Mouse (Mus musculus): ENCODE data around the gene Pdlim4. TPM values are rescaled to one million over a fixed set of nuclear protein-coding genes. Genes with fewer than 3 reads are reported as not detected.

Pdlim4 gene
- polyA plus RNA-seq, 1 experiment from 2014 or later: 63.7 TPM

GRCm38 (mm10) chr11:54082725-54083124 is 13.9 kb upstream of the Pdlim4 start:
- Histone ChIP-seq H3K4me2 (ENCODE audit: low read depth, low read length) (no peak overlapping the region), H3K4me1 (ENCODE audit: control insufficient read depth, insufficient read depth, low read length) (no peaks in the 10 kb centered on the region), H3K9ac (ENCODE audit: low read length) (no peak overlapping the region), H3K36me3 (ENCODE audit: control insufficient read depth, insufficient read depth, low read length) (no peaks in the 10 kb centered on the region), H3K27me3 (ENCODE audit: control insufficient read depth, insufficient read depth, low read length) (no peaks in the 10 kb centered on the region), H3K4me3 (replicated peaks; ENCODE audit: low read length) (no peak overlapping the region), H3K9me3 (replicated peaks; ENCODE audit: control insufficient read depth, low read length) (no peaks in the 10 kb centered on the region), H3K27ac (ENCODE audit: low read length) (no peak overlapping the region)
- WGBS: 88% methylated on average over 5 of the region's 5 CpGs
- ATAC-seq (ENCODE audit: insufficient read depth, low FRiP score): no peak

- Histone ChIP-seq H3K9me3 (replicated peaks; ENCODE audit: control insufficient read depth, low read length) (no peaks in the 10 kb centered on the region), H3K4me3 (replicated peaks; ENCODE audit: low read length) (no peak overlapping the region), H3K4me1 (ENCODE audit: control insufficient read depth, insufficient read depth, low read length) (no peaks in the 10 kb centered on the region), H3K36me3 (ENCODE audit: control insufficient read depth, insufficient read depth, low read length) (no peaks in the 10 kb centered on the region), H3K27me3 (ENCODE audit: control insufficient read depth, insufficient read depth, low read length) (no peaks in the 10 kb centered on the region), H3K9ac (ENCODE audit: low read length) (no peak overlapping the region), H3K4me2 (ENCODE audit: low read depth, low read length) (no peak overlapping the region), H3K27ac (ENCODE audit: low read length) (peak overlapping the region; percentile 49)
- peak; percentile 77; the same call in 1 of the 2 replicates for ATAC-seq (ENCODE audit: insufficient read depth, low FRiP score)
- 29% methylated on average over 7 of the region's 7 CpGs for WGBS
Measured at GRCm38 (mm10) chr11:54080435-54080834, 11.6 kb upstream of the Pdlim4 start.

- Histone ChIP-seq H3K4me2 (ENCODE audit: low read depth, low read length) (no peak overlapping the region), H3K4me3 (replicated peaks; ENCODE audit: low read length) (no peak overlapping the region), H3K4me1 (ENCODE audit: control insufficient read depth, insufficient read depth, low read length) (peaks cover 21% of the 10 kb centered on the region), H3K27me3 (ENCODE audit: control insufficient read depth, insufficient read depth, low read length) (no peaks in the 10 kb centered on the region), H3K27ac (ENCODE audit: low read length) (no peak overlapping the region), H3K9ac (ENCODE audit: low read length) (no peak overlapping the region), H3K36me3 (ENCODE audit: control insufficient read depth, insufficient read depth, low read length) (no peaks in the 10 kb centered on the region), H3K9me3 (replicated peaks; ENCODE audit: control insufficient read depth, low read length) (no peaks in the 10 kb centered on the region)
- ATAC-seq (ENCODE audit: insufficient read depth, low FRiP score): no peak
- 93% methylated on average over 1 of the region's 1 CpGs for WGBS
Measured at GRCm38 (mm10) chr11:54076101-54076500, 7.3 kb upstream of the Pdlim4 start.

- no peak overlapping the region for H3K4me3 ChIP-seq (replicated peaks; ENCODE audit: low read length)
- WGBS: 79% methylated on average over 6 of the region's 6 CpGs
- H3K27me3 ChIP-seq (ENCODE audit: control insufficient read depth, insufficient read depth, low read length): no peaks in the 10 kb centered on the region
- no peak overlapping the region for H3K9ac ChIP-seq (ENCODE audit: low read length)
- H3K4me1 ChIP-seq (ENCODE audit: control insufficient read depth, insufficient read depth, low read length): peaks cover 21% of the 10 kb centered on the region
- no peaks in the 10 kb centered on the region for H3K9me3 ChIP-seq (replicated peaks; ENCODE audit: control insufficient read depth, low read length)
- no peak overlapping the region for H3K27ac ChIP-seq (ENCODE audit: low read length)
- no peaks in the 10 kb centered on the region for H3K36me3 ChIP-seq (ENCODE audit: control insufficient read depth, insufficient read depth, low read length)
- ATAC-seq (ENCODE audit: insufficient read depth, low FRiP score): no peak
- H3K4me2 ChIP-seq (ENCODE audit: low read depth, low read length): no peak overlapping the region
Measured at GRCm38 (mm10) chr11:54075353-54075752, 6.5 kb upstream of the Pdlim4 start.

- no peaks in the 10 kb centered on the region for H3K9me3 ChIP-seq (replicated peaks; ENCODE audit: control insufficient read depth, low read length)
- H3K4me2 ChIP-seq (ENCODE audit: low read depth, low read length): no peak overlapping the region
- H3K27me3 ChIP-seq (ENCODE audit: control insufficient read depth, insufficient read depth, low read length): no peaks in the 10 kb centered on the region
- peak; percentile 27; the same call in 1 of the 2 replicates for ATAC-seq (ENCODE audit: insufficient read depth, low FRiP score)
- no peak overlapping the region for H3K27ac ChIP-seq (ENCODE audit: low read length)
- no peak overlapping the region for H3K9ac ChIP-seq (ENCODE audit: low read length)
- no peaks in the 10 kb centered on the region for H3K36me3 ChIP-seq (ENCODE audit: control insufficient read depth, insufficient read depth, low read length)
- H3K4me3 ChIP-seq (replicated peaks; ENCODE audit: low read length): no peak overlapping the region
- 46% methylated on average over 4 of the region's 4 CpGs for WGBS
- H3K4me1 ChIP-seq (ENCODE audit: control insufficient read depth, insufficient read depth, low read length): peaks cover 25% of the 10 kb centered on the region
Measured at GRCm38 (mm10) chr11:54073291-54073690, 4.5 kb upstream of the Pdlim4 start.

GRCm38 (mm10) chr11:54071726-54072445 is 3.1 kb upstream of the Pdlim4 start:
- ATAC-seq (ENCODE audit: insufficient read depth, low FRiP score): no peak

GRCm38 (mm10) chr11:54067996-54068519 is 756 bp downstream of the Pdlim4 start:
- H3K9me3 ChIP-seq (replicated peaks; ENCODE audit: control insufficient read depth, low read length): no peaks in the 10 kb centered on the region
- peak overlapping the region; percentile 82 for H3K9ac ChIP-seq (ENCODE audit: low read length)
- H3K4me2 ChIP-seq (ENCODE audit: low read depth, low read length): peak overlapping the region; percentile 72
- no peaks in the 10 kb centered on the region for H3K27me3 ChIP-seq (ENCODE audit: control insufficient read depth, insufficient read depth, low read length)
- WGBS: 26% methylated on average over 4 of the region's 4 CpGs
- peak overlapping the region; percentile 64 for H3K4me3 ChIP-seq (replicated peaks; ENCODE audit: low read length)
- peak overlapping the region; percentile 80 for H3K27ac ChIP-seq (ENCODE audit: low read length)
- no peak for ATAC-seq (ENCODE audit: insufficient read depth, low FRiP score)
- H3K4me1 ChIP-seq (ENCODE audit: control insufficient read depth, insufficient read depth, low read length): peaks cover 50% of the 10 kb centered on the region
- no peaks in the 10 kb centered on the region for H3K36me3 ChIP-seq (ENCODE audit: control insufficient read depth, insufficient read depth, low read length)

More at GRCm38 (mm10) chr11:54071726-54072445, 3.1 kb upstream of the Pdlim4 start:
- WGBS: 79% methylated on average over 5 of the region's 5 CpGs
- no peaks in the 10 kb centered on the region for H3K36me3 ChIP-seq (ENCODE audit: control insufficient read depth, insufficient read depth, low read length)
- H3K4me1 ChIP-seq (ENCODE audit: control insufficient read depth, insufficient read depth, low read length): peaks cover 34% of the 10 kb centered on the region
- H3K9me3 ChIP-seq (replicated peaks; ENCODE audit: control insufficient read depth, low read length): no peaks in the 10 kb centered on the region
- H3K4me2 ChIP-seq (ENCODE audit: low read depth, low read length): no peak overlapping the region
- H3K4me3 ChIP-seq (replicated peaks; ENCODE audit: low read length): no peak overlapping the region
- H3K27me3 ChIP-seq (ENCODE audit: control insufficient read depth, insufficient read depth, low read length): no peaks in the 10 kb centered on the region
- H3K9ac ChIP-seq (ENCODE audit: low read length): no peak overlapping the region
- no peak overlapping the region; the same call in 1 of the 2 replicates for H3K27ac ChIP-seq (ENCODE audit: low read length)

- peak overlapping the region; percentile 80 for H3K27ac ChIP-seq (ENCODE audit: low read length)
- ATAC-seq (ENCODE audit: insufficient read depth, low FRiP score): peak; percentile 33; the same call in 1 of the 2 replicates
Measured at GRCm38 (mm10) chr11:54067318-54067995, 1.4 kb downstream of the Pdlim4 start.

GRCm38 (mm10) chr11:54066400-54066799 is 2.4 kb downstream of the Pdlim4 start:
- H3K9me3 ChIP-seq (replicated peaks; ENCODE audit: control insufficient read depth, low read length): no peaks in the 10 kb centered on the region
- WGBS: 56% methylated on average over 5 of the region's 5 CpGs
- peak overlapping the region; percentile 72; the same call in 1 of the 2 replicates for H3K4me2 ChIP-seq (ENCODE audit: low read depth, low read length)
- H3K36me3 ChIP-seq (ENCODE audit: control insufficient read depth, insufficient read depth, low read length): no peaks in the 10 kb centered on the region
- peaks cover 49% of the 10 kb centered on the region for H3K4me1 ChIP-seq (ENCODE audit: control insufficient read depth, insufficient read depth, low read length)
- no peak for ATAC-seq (ENCODE audit: insufficient read depth, low FRiP score)
- H3K4me3 ChIP-seq (replicated peaks; ENCODE audit: low read length): no peak overlapping the region; the same call in 1 of the 2 replicates
- H3K27ac ChIP-seq (ENCODE audit: low read length): no peak overlapping the region
- H3K27me3 ChIP-seq (ENCODE audit: control insufficient read depth, insufficient read depth, low read length): no peaks in the 10 kb centered on the region
- H3K9ac ChIP-seq (ENCODE audit: low read length): peak overlapping the region; percentile 82; the same call in 1 of the 2 replicates

More at GRCm38 (mm10) chr11:54067318-54067995, 1.4 kb downstream of the Pdlim4 start:
- Histone ChIP-seq H3K4me2 (ENCODE audit: low read depth, low read length) (peak overlapping the region; percentile 72), H3K9ac (ENCODE audit: low read length) (peak overlapping the region; percentile 82), H3K36me3 (ENCODE audit: control insufficient read depth, insufficient read depth, low read length) (no peaks in the 10 kb centered on the region), H3K27me3 (ENCODE audit: control insufficient read depth, insufficient read depth, low read length) (no peaks in the 10 kb centered on the region), H3K4me3 (replicated peaks; ENCODE audit: low read length) (peak overlapping the region; percentile 64), H3K4me1 (ENCODE audit: control insufficient read depth, insufficient read depth, low read length) (peaks cover 50% of the 10 kb centered on the region), H3K9me3 (replicated peaks; ENCODE audit: control insufficient read depth, low read length) (no peaks in the 10 kb centered on the region)
- 27% methylated on average over 12 of the region's 12 CpGs for WGBS
